In the genomic region with DNA sequence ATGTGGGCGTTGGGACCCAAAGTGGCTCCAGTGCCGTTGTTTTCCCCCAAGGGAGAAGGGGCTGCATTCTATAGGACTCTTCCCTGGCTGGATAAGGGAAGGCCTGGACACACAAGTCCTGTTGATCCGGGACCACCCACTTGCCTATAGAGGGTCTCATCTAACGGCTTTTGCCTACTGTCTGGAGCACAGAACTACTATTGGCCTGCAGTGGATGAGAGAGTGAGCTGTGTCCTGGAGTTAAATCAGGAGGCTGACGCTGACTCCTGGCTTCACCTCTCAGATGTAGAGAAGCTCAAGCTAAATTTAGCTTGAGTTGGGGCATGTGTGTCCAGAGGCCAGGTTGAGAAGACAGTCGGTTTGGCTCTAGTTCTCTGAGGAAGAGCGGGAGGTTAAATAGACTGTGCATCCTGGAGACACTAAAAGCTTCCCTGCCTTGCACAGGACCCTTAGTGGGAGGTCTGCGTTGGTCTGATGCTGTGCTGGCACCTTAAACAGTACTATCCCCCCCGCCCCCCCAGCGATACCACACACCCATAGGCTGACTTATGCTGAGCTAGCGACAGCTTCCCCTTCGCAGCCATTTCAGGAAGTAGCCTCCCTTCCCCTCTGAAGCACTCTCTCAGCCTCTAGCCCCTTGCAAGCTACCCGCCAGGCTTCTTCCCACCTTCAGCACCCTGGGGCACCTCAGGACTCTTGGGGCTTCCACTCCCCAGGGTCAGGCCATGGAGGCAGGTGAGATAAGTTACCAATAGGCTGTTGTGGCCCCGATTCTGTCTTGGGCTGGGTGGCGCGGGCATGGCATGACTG, we compare ENCODE assay signal across 8 mouse cellular contexts. TPM values are rescaled to one million over a fixed set of nuclear protein-coding genes. Genes with fewer than 3 reads are reported as not detected.
DNase-seq lines count a peak whose midpoint lies in the region; ATAC-seq and TF ChIP-seq lines count a peak whose summit lies in the region.

No protein-coding gene starts in this region.

- 14% methylated on average over 16 of the region's 16 CpGs for WGBS in heart, embryonic 16.5 days
- 7% methylated on average over 16 of the region's 16 CpGs for WGBS in liver, embryonic 13.5 days (ENCODE audit: insufficient replicate concordance)
- WGBS in neural tube, embryonic 13.5 days, result 29% methylated on average over 16 of the region's 16 CpGs

- TF ChIP-seq CTCF in cortical plate, adult 2 months (IDR thresholded peaks at IDR 0.05; ENCODE audit: extremely low read depth, insufficient read depth, low read length), result no peak

- intact Hi-C loops in heart, postnatal 25 days (cut with DNase I), result loop anchor here (2.0 kb wide), 2 partner anchors 27 to 107 kb away; partner anchors contain the start of gene Gatad2b
- intact Hi-C loops in left cerebral cortex, postnatal 36 days (cut with DNase I), result loop anchor here (10.0 kb wide), 1 partner anchor 109 kb away; no protein-coding TSS in a partner anchor

- H3K9ac ChIP-seq in heart, embryonic 16.5 days (ENCODE audit: low read length), result peak overlapping the region; percentile 96
- H3K9ac ChIP-seq in liver, embryonic 13.5 days, result peak overlapping the region; percentile 91
- peak overlapping the region; percentile 93 for H3K9ac ChIP-seq in neural tube, embryonic 13.5 days

- no peak for TF ChIP-seq POLR2A in cortical plate, adult 2 months (IDR thresholded peaks at IDR 0.05; ENCODE audit: extremely low read depth, insufficient read depth, low read length)

- peak overlapping the region; percentile 88 for H3K4me2 ChIP-seq in heart, embryonic 16.5 days (ENCODE audit: low read depth, low read length)
- H3K4me2 ChIP-seq in liver, embryonic 13.5 days, result peak overlapping the region; percentile 95
- peak overlapping the region; percentile 73 for H3K4me2 ChIP-seq in neural tube, embryonic 13.5 days

- peak overlapping the region; percentile 63 for H3K4me3 ChIP-seq in cortical plate, adult 2 months (ENCODE audit: insufficient read depth, low read length)
- peak overlapping the region; percentile 81 for H3K4me3 ChIP-seq in heart, embryonic 16.5 days (ENCODE audit: low read length)
- peak overlapping the region; percentile 82 for H3K4me3 ChIP-seq in liver, embryonic 13.5 days (replicated peaks)
- peak overlapping the region; percentile 82 for H3K4me3 ChIP-seq in neural tube, embryonic 13.5 days

- H3K36me3 ChIP-seq in heart, embryonic 16.5 days (ENCODE audit: control insufficient read depth, insufficient read depth), result peaks cover 25% of the 10 kb centered on the region
- H3K36me3 ChIP-seq in liver, embryonic 13.5 days, result peaks cover 44% of the 10 kb centered on the region
- peaks cover 50% of the 10 kb centered on the region for H3K36me3 ChIP-seq in neural tube, embryonic 13.5 days

- H3K27me3 ChIP-seq in heart, embryonic 16.5 days (ENCODE audit: control insufficient read depth, insufficient read depth, low read length), result no peaks in the 10 kb centered on the region
- H3K27me3 ChIP-seq in liver, embryonic 13.5 days, result no peaks in the 10 kb centered on the region
- no peaks in the 10 kb centered on the region for H3K27me3 ChIP-seq in neural tube, embryonic 13.5 days

- peak; percentile 97 for DNase-seq in heart, adult 11 months
- DNase-seq in heart, postnatal 25 days (ENCODE audit: low spot score), result no peak
- peak; percentile 23 for DNase-seq in liver, embryonic 13.5 days
- no peak for DNase-seq in left cerebral cortex, postnatal 36 days (ENCODE audit: low spot score in 2 of 2)
- no peak for DNase-seq in frontal cortex, adult 2 months (ENCODE audit: extremely low spot score in 1 of 2, low spot score in 1 of 2)

- H3K4me1 ChIP-seq in cortical plate, adult 2 months (ENCODE audit: control insufficient read depth, insufficient read depth, low read length), result peaks cover 1% of the 10 kb centered on the region; the same call in 1 of the 2 replicates
- peaks cover 16% of the 10 kb centered on the region for H3K4me1 ChIP-seq in heart, embryonic 16.5 days (ENCODE audit: control insufficient read depth, insufficient read depth, low read length)
- peaks cover 47% of the 10 kb centered on the region for H3K4me1 ChIP-seq in liver, embryonic 13.5 days (replicated peaks)
- H3K4me1 ChIP-seq in neural tube, embryonic 13.5 days (replicated peaks), result peaks cover 11% of the 10 kb centered on the region

- peak overlapping the region; percentile 62 for H3K27ac ChIP-seq in cortical plate, adult 2 months (ENCODE audit: insufficient read depth, low read length)
- H3K27ac ChIP-seq in heart, embryonic 16.5 days (ENCODE audit: low read length), result peak overlapping the region; percentile 99
- peak overlapping the region; percentile 93 for H3K27ac ChIP-seq in liver, embryonic 13.5 days
- H3K27ac ChIP-seq in neural tube, embryonic 13.5 days (replicated peaks), result peak overlapping the region; percentile 96

- H3K9me3 ChIP-seq in heart, embryonic 16.5 days (replicated peaks; ENCODE audit: control insufficient read depth, low read length), result no peaks in the 10 kb centered on the region
- no peaks in the 10 kb centered on the region for H3K9me3 ChIP-seq in liver, embryonic 13.5 days (replicated peaks)
- no peaks in the 10 kb centered on the region for H3K9me3 ChIP-seq in neural tube, embryonic 13.5 days

- peak; percentile 53 for ATAC-seq in heart, embryonic 16.5 days (replicated peaks; ENCODE audit: extremely low read depth, insufficient read depth, low FRiP score)
- peak; percentile 5; the same call in 1 of the 2 replicates for ATAC-seq in liver, embryonic 13.5 days (ENCODE audit: low read depth)
- peak; percentile 51 for ATAC-seq in neural tube, embryonic 13.5 days (ENCODE audit: low read depth)

RNA-seq across cellular contexts. Expression of gene Dennd4b, which starts 1.2 kb away (rescaled TPM):
- 10 to 100 TPM; 31.9 to 33.4 TPM for total RNA-seq in heart, postnatal 25 days (2021)
- polyA plus RNA-seq in cortical plate, adult 2 months (2012; rRNA removed), result 40.4 and 47.3 TPM in 2 replicates
- polyA plus RNA-seq in heart, embryonic 16.5 days (2015; fragmentation: Nextera tagmentation; extraction: Ambion mirVana), result 7.1 and 7.4 TPM in 2 replicates
- polyA plus RNA-seq in liver, embryonic 13.5 days (2015; fragmentation: Nextera tagmentation; extraction: Ambion mirVana), result 1.6 and 2.0 TPM in 2 replicates
- 5.9 and 7.4 TPM in 2 replicates for polyA plus RNA-seq in neural tube, embryonic 13.5 days (2015; fragmentation: Nextera tagmentation; extraction: Ambion mirVana)
- total RNA-seq in left cerebral cortex, postnatal 36 days (2021), result 10 to 100 TPM; 34.8 to 39.8 TPM
- polyA plus RNA-seq in frontal cortex, adult 2 months (2012; rRNA removed), result 38.1 and 43.1 TPM in 2 replicates

RNA-seq across cellular contexts. Expression of gene Crtc2, which starts 12.2 kb away (rescaled TPM):
- total RNA-seq in heart, postnatal 25 days (2021), result 10 to 100 TPM; 14.6 to 16.1 TPM
- polyA plus RNA-seq in cortical plate, adult 2 months (2012; rRNA removed), result 45.7 and 48.8 TPM in 2 replicates
- polyA plus RNA-seq in heart, embryonic 16.5 days (2015; fragmentation: Nextera tagmentation; extraction: Ambion mirVana), result 12.2 and 13.9 TPM in 2 replicates
- polyA plus RNA-seq in liver, embryonic 13.5 days (2015; fragmentation: Nextera tagmentation; extraction: Ambion mirVana), result 4.2 and 7.6 TPM in 2 replicates
- polyA plus RNA-seq in neural tube, embryonic 13.5 days (2015; fragmentation: Nextera tagmentation; extraction: Ambion mirVana), result 23.7 and 27.0 TPM in 2 replicates
- total RNA-seq in left cerebral cortex, postnatal 36 days (2021), result 10 to 100 TPM; 34.1 to 38.1 TPM
- polyA plus RNA-seq in frontal cortex, adult 2 months (2012; rRNA removed), result 55.0 and 58.0 TPM in 2 replicates

RNA-seq across cellular contexts. Expression of gene Slc39a1, which starts 18.2 kb away (rescaled TPM):
- 10 to 100 TPM; 83.7 to 84.3 TPM for total RNA-seq in heart, postnatal 25 days (2021)
- polyA plus RNA-seq in cortical plate, adult 2 months (2012; rRNA removed), result 32.4 and 34.5 TPM in 2 replicates
- polyA plus RNA-seq in heart, embryonic 16.5 days (2015; fragmentation: Nextera tagmentation; extraction: Ambion mirVana), result 61.5 and 86.3 TPM in 2 replicates
- 31.6 and 34.1 TPM in 2 replicates for polyA plus RNA-seq in liver, embryonic 13.5 days (2015; fragmentation: Nextera tagmentation; extraction: Ambion mirVana)
- 42.4 and 54.8 TPM in 2 replicates for polyA plus RNA-seq in neural tube, embryonic 13.5 days (2015; fragmentation: Nextera tagmentation; extraction: Ambion mirVana)
- 10 to 100 TPM; 45.8 to 51.9 TPM for total RNA-seq in left cerebral cortex, postnatal 36 days (2021)
- 33.7 and 36.1 TPM in 2 replicates for polyA plus RNA-seq in frontal cortex, adult 2 months (2012; rRNA removed)

RNA-seq across cellular contexts. Expression of gene Creb3l4, which starts 22.8 kb away (rescaled TPM):
- not detected for total RNA-seq in heart, postnatal 25 days (2021)
- 0.27 and 0.49 TPM in 2 replicates for polyA plus RNA-seq in cortical plate, adult 2 months (2012; rRNA removed)
- polyA plus RNA-seq in heart, embryonic 16.5 days (2015; fragmentation: Nextera tagmentation; extraction: Ambion mirVana), result 2.2 and 3.1 TPM in 2 replicates
- polyA plus RNA-seq in liver, embryonic 13.5 days (2015; fragmentation: Nextera tagmentation; extraction: Ambion mirVana), result 0.36 and 0.41 TPM in 2 replicates
- polyA plus RNA-seq in neural tube, embryonic 13.5 days (2015; fragmentation: Nextera tagmentation; extraction: Ambion mirVana), result 3.3 and 3.5 TPM in 2 replicates
- total RNA-seq in left cerebral cortex, postnatal 36 days (2021), result not detected
- 0.29 and 0.38 TPM in 2 replicates for polyA plus RNA-seq in frontal cortex, adult 2 months (2012; rRNA removed)

RNA-seq across cellular contexts. Expression of gene Gatad2b, which starts 26.8 kb away (rescaled TPM):
- 10 to 100 TPM; 42.8 to 43.6 TPM for total RNA-seq in heart, postnatal 25 days (2021)
- 33.2 and 35.4 TPM in 2 replicates for polyA plus RNA-seq in cortical plate, adult 2 months (2012; rRNA removed)
- polyA plus RNA-seq in heart, embryonic 16.5 days (2015; fragmentation: Nextera tagmentation; extraction: Ambion mirVana), result 8.4 and 8.7 TPM in 2 replicates
- 3.7 and 4.0 TPM in 2 replicates for polyA plus RNA-seq in liver, embryonic 13.5 days (2015; fragmentation: Nextera tagmentation; extraction: Ambion mirVana)
- polyA plus RNA-seq in neural tube, embryonic 13.5 days (2015; fragmentation: Nextera tagmentation; extraction: Ambion mirVana), result 13.7 and 15.6 TPM in 2 replicates
- total RNA-seq in left cerebral cortex, postnatal 36 days (2021), result 10 to 100 TPM; 85.1 to 97.8 TPM
- 33.4 and 38.4 TPM in 2 replicates for polyA plus RNA-seq in frontal cortex, adult 2 months (2012; rRNA removed)

Comparison
In these comparisons a context has a peak if more than half of its experiments do, and no peak if none do; other contexts are left out.
1. DNase-seq: peak in heart, adult 11 months (single experiment) and liver, embryonic 13.5 days (single experiment); none in heart, postnatal 25 days (single experiment), left cerebral cortex, postnatal 36 days (0 of 2) and frontal cortex, adult 2 months (0 of 2).
2. Peak in every context shown above with its lines, with median percentiles within 50 percentile points of each other: H3K27ac ChIP-seq, H3K4me3 ChIP-seq, ATAC-seq, H3K4me2 ChIP-seq and H3K9ac ChIP-seq.